Mouse (Mus musculus): Measurements from ENCODE around the gene Lgr4.

GRCm38 (mm10) chr2:109881111-109881510 is 36.3 kb upstream of the Lgr4 start:
- no peak for TF ChIP-seq CTCF (IDR thresholded peaks at IDR 0.05; ENCODE audit: low read depth, low read length)
- TF ChIP-seq POLR2A (IDR thresholded peaks at IDR 0.05; ENCODE audit: extremely low read depth, insufficient read depth, low read length): no peak

Measured in liver, adult 2 months (tissue).